Mouse (Mus musculus): ENCODE data around the gene Sidt2.

The Sidt2 gene

GRCm38 (mm10) chr9:45946182-45946871 is 8.7 kb downstream of the Sidt2 start:
- no peak for DNase-seq

- DNase-seq = no peak
These were observed 9.3 kb downstream of the Sidt2 start for GRCm38 (mm10) chr9:45945721-45946120.

GRCm38 (mm10) chr9:45944506-45945400 is 10.3 kb downstream of the Sidt2 start:
- DNase-seq = no peak

DNA sequence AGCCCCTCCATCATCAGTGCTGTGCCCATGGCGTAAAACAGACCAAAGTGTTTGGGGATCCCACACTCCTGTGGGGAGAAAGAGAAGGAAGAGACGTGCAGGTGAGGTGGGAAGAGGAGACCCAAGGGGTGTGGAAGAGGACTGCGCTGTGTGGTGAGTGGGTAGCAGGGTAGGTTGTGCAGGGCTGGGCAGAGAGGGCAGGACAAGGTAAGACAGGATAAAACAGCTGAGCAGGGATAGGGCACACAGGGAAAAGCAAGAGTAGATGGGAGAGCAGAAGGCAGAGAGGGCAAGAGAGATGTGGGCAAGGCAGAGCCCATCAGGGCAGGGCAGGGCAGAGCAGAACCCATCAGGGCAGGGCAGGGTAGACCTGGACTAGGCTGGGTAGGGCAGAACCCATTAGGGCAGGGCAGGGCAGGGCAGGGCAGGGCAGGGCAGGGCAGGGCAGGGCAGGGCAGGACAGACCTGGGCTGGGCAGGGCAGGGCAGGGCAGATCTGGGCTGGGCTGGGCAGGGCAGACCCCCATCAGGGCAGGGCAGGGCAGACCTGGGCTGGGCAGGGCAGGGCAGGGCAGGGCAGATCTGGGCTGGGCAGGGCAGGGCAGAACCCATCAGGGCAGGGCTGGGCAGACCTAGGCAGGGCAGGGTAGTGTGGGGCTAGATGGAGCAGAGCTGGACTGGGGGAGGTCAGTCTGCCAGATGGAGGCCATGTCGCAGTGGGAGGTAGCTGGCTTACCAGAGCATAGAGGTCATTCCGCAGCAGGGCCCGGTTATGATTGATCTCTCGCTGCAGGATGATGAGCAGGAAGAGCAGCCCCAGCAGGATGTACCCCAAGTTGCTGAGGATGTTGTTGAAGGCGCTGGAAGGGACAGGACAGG is 11.2 kb downstream of the Sidt2 start:
- no peak for DNase-seq

GRCm38 (mm10) chr9:45942916-45943315 is 12.1 kb downstream of the Sidt2 start:
- no peak for DNase-seq

DNA sequence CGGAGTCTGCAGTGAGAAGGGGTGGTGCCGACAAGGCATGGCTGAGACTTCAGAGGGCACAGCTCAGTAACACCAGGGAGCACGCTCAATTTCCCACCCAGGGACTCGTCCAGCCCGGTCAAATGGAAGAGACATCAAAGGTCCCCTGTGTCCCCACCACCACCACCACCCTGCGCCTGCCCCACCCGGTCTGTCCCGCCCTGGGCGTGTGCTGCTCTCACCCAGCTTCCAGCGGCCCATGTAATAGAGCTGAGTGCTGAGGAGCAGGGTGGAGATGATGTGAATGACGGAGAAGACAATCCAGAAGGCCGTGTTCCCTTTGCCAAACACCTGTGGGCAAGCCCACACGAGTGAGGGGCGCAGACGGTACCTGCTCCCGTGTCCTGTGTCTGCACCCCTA is 12.6 kb downstream of the Sidt2 start:
- DNase-seq = no peak

DNA sequence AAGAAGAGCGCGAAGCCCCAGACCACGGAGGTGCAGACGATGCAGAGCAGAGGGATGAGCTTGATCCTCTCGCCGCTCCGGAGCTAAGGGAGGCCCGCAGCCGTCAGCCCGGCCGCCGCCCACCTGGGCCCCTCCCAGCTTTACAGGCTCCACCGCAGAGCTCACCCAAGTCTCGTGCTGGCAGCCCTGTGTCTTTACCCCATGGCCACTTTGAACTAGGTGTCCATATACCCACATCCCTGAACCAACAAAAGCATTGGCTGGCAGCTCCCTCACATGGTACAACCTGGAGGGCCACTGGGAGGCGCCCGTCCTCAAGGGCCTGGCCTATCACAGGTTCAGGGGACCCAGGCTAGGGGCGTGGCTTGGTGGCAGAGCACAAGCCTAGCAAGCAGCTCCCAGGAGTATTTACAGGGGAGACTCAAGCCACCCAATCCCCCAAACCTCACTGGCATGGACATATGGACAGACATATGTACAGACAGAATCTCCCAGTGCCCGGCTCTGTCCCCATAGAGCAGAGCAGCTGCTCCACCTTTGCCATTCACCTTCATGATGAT is 13.6 kb downstream of the Sidt2 start:
- DNase-seq = no peak

DNA sequence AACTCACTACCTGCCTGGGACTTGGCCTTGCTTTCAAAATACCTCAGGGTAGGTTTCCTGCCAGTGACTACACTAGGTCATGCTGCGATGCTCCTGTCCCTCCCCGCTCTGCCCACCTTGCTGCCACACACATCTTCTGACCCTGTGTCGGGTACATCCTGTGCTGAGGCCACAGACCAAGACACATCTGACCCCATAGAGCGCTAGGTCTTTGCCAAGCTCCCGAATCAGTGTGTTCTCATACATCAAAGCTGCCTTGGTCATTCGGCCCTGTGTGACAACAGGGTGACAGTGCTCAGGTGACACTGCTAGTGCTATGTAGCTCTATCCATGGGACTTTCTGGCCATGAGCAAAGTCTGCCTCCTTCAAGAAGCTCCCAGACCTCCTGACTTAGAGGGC is 15.3 kb downstream of the Sidt2 start:
- DNase-seq = no peak

GRCm38 (mm10) chr9:45938952-45939637 is 16.0 kb downstream of the Sidt2 start:
- no peak for DNase-seq

DNA sequence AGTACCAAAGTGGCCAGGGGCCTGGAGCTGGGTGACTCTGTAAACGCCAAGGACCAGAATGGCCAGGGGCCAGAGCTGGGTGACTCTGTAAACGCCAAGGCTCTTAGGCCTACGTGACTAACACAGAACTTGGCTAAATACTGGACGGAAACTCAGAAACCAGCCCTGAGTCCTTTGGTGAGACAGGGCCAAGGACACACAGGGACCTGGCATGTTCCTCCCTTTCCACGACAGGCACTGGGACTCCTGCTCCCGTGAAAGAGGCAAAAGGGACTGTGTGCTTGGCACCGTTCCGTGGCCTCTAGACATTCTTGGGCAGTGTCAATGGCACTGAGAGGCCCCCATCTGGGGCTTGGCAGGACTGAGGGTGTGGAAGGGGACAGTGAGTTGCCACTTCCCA is 17.0 kb downstream of the Sidt2 start:
- no peak for DNase-seq

GRCm38 (mm10) chr9:45936883-45937282 is 18.2 kb downstream of the Sidt2 start:
- peak; percentile 56 for DNase-seq

DNA sequence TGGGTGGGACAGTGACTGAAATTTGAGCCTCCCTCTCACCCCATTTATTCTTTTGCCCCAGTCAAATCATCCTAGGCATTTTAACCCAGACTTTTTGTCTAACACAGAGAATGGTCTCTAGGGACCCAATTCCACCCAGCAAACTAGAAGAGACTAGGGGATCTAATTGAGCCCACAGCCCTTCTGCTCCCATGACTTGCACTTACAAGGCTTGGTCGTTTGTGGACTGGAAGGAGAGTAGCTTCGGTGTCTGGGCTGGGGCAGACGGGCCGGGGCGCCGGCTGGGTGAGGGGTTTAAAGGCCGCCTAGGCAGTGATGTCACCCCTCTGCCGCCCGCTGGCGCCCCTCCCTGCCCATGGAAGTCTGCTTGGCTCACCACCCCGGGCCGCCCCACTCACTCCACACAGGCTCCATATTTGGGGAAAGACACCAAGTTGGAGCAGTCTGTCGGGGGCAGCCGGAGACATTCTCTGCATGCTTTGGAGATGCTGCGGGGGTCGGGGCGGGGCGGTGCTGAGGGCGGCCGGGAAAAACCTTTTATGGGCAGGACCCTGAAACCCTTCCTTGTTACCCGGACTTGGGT is 19.3 kb downstream of the Sidt2 start, which contains the start of gene Tagln:
Gene Tagln, minus strand, starts transcription at position 431 of the 583 bp plus-strand sequence.
- peak; percentile 32 for DNase-seq

DNA sequence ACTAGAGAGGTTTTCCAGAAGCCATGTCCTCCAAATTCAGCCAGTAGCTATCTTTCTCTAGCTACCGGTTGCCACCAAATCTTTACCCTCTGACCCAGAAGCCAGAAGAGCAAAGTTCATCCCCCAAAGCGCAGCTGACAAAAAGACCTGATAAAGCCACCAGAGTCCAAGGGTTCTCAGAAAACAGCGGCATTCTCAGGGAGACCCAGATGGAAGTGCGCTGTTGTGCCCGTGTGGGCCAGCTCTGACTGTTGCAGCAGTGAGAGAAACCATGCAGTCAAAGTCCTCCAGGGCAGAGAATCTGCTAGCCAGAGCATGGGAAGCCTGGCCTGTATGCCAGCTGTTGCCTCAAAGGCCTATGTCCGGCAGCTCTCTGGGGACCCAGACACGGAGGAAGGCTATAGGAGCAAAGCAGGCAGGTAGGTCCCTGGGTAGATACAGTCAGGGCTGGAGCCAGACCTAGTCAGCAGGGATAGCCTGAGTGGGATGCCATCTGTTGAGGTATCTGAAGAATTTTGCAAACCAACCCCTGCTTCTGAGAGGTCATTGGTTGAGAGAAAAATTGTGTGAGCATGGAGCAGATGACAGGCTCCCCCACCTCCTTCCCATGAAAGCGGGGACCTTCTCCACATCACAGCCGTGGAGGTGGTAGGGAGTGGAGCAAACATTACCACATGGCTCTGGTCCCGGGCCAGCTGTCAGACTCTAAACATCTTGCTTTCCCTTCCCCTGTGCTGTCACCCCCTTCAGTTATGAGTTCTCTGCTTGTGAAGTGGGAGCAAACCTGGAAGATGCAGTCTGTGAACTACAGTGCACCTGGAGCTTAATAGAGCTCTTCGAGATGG is 22.3 kb downstream of the Sidt2 start:
- peak; percentile 58 for DNase-seq

GRCm38 (mm10) chr9:45931958-45932357 is 23.1 kb downstream of the Sidt2 start:
- no peak for DNase-seq

GRCm38 (mm10) chr9:45929285-45929684 is 25.8 kb downstream of the Sidt2 start:
- no peak for DNase-seq

- DNase-seq = no peak
These were observed 35.2 kb downstream of the Sidt2 start for GRCm38 (mm10) chr9:45919895-45920294.

GRCm38 (mm10) chr9:45917041-45917934 is 37.8 kb downstream of the Sidt2 start:
- DNase-seq = peak; percentile 60

DNA sequence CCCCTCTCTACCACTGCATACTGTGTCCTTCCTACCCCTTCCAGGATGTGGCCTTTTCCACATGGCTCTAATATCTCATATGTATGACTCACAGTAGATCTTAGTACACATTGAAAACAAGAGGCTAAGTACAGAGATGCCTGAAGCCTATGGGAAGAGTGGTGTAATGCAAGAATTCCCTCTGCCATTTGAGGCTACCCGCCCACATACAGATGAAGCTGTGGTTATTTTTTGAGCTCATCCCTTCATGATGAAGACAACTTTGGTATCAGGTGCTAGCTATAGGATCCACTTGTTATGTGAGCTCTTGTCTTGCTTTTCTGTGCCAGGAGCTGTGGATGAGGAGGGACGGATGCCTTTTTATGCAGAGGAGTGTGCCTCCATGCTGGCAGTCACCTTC is 39.4 kb downstream of the Sidt2 start:
- no peak for DNase-seq

- peak; percentile 50 for DNase-seq
These were observed 43.4 kb downstream of the Sidt2 start for GRCm38 (mm10) chr9:45911673-45912072.

- DNase-seq = no peak
These were observed 44.1 kb downstream of the Sidt2 start for GRCm38 (mm10) chr9:45910995-45911394.

Measured in right cerebral cortex, postnatal 14 days (tissue).